19 mouse cellular contexts compared by ENCODE assay signal in genomic region chr16:96087001-96087400, GRCm38 (mm10). TPM values are rescaled to one million over a fixed set of nuclear protein-coding genes. Genes with fewer than 3 reads are reported as not detected.
DNase-seq lines count a peak whose midpoint lies in the region; ATAC-seq and TF ChIP-seq lines count a peak whose summit lies in the region.
"Had no signal": no experiment of that assay in that cellular context is flagged by ENCODE, and none has a peak within 500 bp of the region (broad histone marks: within the 10 kb centered on the region; RNA-seq: fewer than 3 reads in every experiment).

No protein-coding gene starts in this region.

- H3K27ac ChIP-seq in ES-Bruce4 (ENCODE audit: insufficient read depth, low read length) = no peak overlapping the region
- H3K27ac ChIP-seq: embryonic facial prominence, embryonic 10.5 days; forebrain, embryonic 10.5 days; midbrain, embryonic 10.5 days; neural tube, embryonic 12.5 days; stomach, postnatal 0 days had no signal

- DNase-seq in heart, adult 11 months = peak; percentile 93
- no peak for DNase-seq in heart, postnatal 36 days
- peak; percentile 49 to 69 for DNase-seq in thymus, adult 18-20 months
- DNase-seq in ovary, postnatal 36 days (ENCODE audit: low spot score) = no peak
- no peak for DNase-seq in kidney, postnatal 4 days
- no peak for DNase-seq in right cerebral cortex, postnatal 25 days
- DNase-seq: adrenal gland, postnatal 36 days; cerebellum, adult 11 months; gastrocnemius, postnatal 14 days; kidney, postnatal 10 days; right cerebral cortex, adult 18-20 months had no signal

- ATAC-seq in megakaryocyte progenitor cell, adult 5-6 weeks (replicated peaks; ENCODE audit: poor library complexity) = peak; percentile 33
- ATAC-seq: hindbrain, embryonic 16.5 days had no signal

- H3K27me3 ChIP-seq in ES-Bruce4 (ENCODE audit: control insufficient read depth, insufficient read depth, low read length, poor library complexity, severe bottlenecking) = no peaks in the 10 kb centered on the region
- H3K27me3 ChIP-seq: neural tube, embryonic 12.5 days had no signal

- H3K36me3 ChIP-seq in ES-Bruce4 (ENCODE audit: control insufficient read depth, insufficient read depth, low read length, poor library complexity, severe bottlenecking) = no peaks in the 10 kb centered on the region
- H3K36me3 ChIP-seq: embryonic facial prominence, embryonic 10.5 days; forebrain, embryonic 10.5 days; midbrain, embryonic 10.5 days; neural tube, embryonic 12.5 days had no signal

- no peak for TF ChIP-seq CTCF in ES-Bruce4 (IDR thresholded peaks at IDR 0.05; ENCODE audit: low read depth, low read length)

- no peaks in the 10 kb centered on the region for H3K9me3 ChIP-seq in ES-Bruce4 (replicated peaks; ENCODE audit: control insufficient read depth, insufficient read depth, low read length, poor library complexity, severe bottlenecking)
- H3K9me3 ChIP-seq: embryonic facial prominence, embryonic 10.5 days; forebrain, embryonic 10.5 days; midbrain, embryonic 10.5 days; neural tube, embryonic 12.5 days had no signal

- H3K4me3 ChIP-seq in ES-Bruce4 (ENCODE audit: low read depth, low read length) = no peak overlapping the region
- H3K4me3 ChIP-seq: embryonic facial prominence, embryonic 10.5 days; forebrain, embryonic 10.5 days; midbrain, embryonic 10.5 days; neural tube, embryonic 12.5 days had no signal

- 0 out of 2 replicates have a peak, but pooled peaks have one; percentile 14 for TF ChIP-seq EP300 in ES-Bruce4 (IDR thresholded peaks at IDR 0.05; ENCODE audit: insufficient read depth, low read depth, low read length)

- no peak overlapping the region for H3K9ac ChIP-seq in ES-Bruce4 (ENCODE audit: low read depth, poor library complexity, severe bottlenecking)
- H3K9ac ChIP-seq: neural tube, embryonic 12.5 days had no signal

- no peak for TF ChIP-seq POLR2A in ES-Bruce4 (IDR thresholded peaks at IDR 0.05; ENCODE audit: insufficient read depth, low read length)

- H3K4me1 ChIP-seq in ES-Bruce4 (ENCODE audit: control insufficient read depth, insufficient read depth, low read length) = peaks cover 3% of the 10 kb centered on the region

- intact Hi-C loops in heart, postnatal 36 days (cut with DNase I) = no loop called here

RNA-seq across cellular contexts. Expression of gene Brwd1, which starts 4.7 kb away (rescaled TPM):
- total RNA-seq in heart, postnatal 36 days (2021) = 10 to 100 TPM; 74.1 to 89.9 TPM
- 184 and 200 TPM in 2 replicates for polyA plus RNA-seq in ES-Bruce4 (2011; ENCODE audit: insufficient read depth, insufficient read length, low read depth, missing spikeins)
- 34.2 and 45.1 TPM in 2 replicates for total RNA-seq in megakaryocyte progenitor cell, adult 5-6 weeks (2015)
- 33.5 and 75.6 TPM in 2 replicates for total RNA-seq in megakaryocyte progenitor cell, adult 5-6 weeks (2017)

RNA-seq across cellular contexts. Expression of gene Hmgn1, which starts 40.5 kb away (rescaled TPM):
- total RNA-seq in heart, postnatal 36 days (2021) = 10 to 100 TPM; 45.2 to 52.8 TPM
- 284 and 309 TPM in 2 replicates for polyA plus RNA-seq in ES-Bruce4 (2011; ENCODE audit: insufficient read depth, insufficient read length, low read depth, missing spikeins)
- total RNA-seq in megakaryocyte progenitor cell, adult 5-6 weeks (2015) = 123 and 124 TPM in 2 replicates
- total RNA-seq in megakaryocyte progenitor cell, adult 5-6 weeks (2017) = 120 and 271 TPM in 2 replicates

RNA-seq across cellular contexts. Expression of gene Wrb, which starts 58.2 kb away (rescaled TPM):
- total RNA-seq in heart, postnatal 36 days (2021) = 10 to 100 TPM; 14.3 to 15.5 TPM
- polyA plus RNA-seq in ES-Bruce4 (2011; ENCODE audit: insufficient read depth, insufficient read length, low read depth, missing spikeins) = 23.2 and 24.0 TPM in 2 replicates
- total RNA-seq in megakaryocyte progenitor cell, adult 5-6 weeks (2015) = 10.5 and 13.3 TPM in 2 replicates
- 16.2 and 20.1 TPM in 2 replicates for total RNA-seq in megakaryocyte progenitor cell, adult 5-6 weeks (2017)

Comparison
In these comparisons a context has a peak if more than half of its experiments do, and no peak if none do; other contexts are left out.
1. DNase-seq: peak in heart, adult 11 months (single experiment) and thymus, adult 18-20 months (2 of 2); none in heart, postnatal 36 days (0 of 2), ovary, postnatal 36 days (single experiment), kidney, postnatal 4 days (0 of 2) and right cerebral cortex, postnatal 25 days (single experiment).